Mouse (Mus musculus): ENCODE results near the gene Gm572. TPM values are rescaled to one million over a fixed set of nuclear protein-coding genes. Genes with fewer than 3 reads are reported as not detected.
A peak's percentile ranks its signal among the peaks of the same experiment; 100 is the strongest.

Gm572 gene
- polyA plus RNA-seq, 1 experiment from 2014 or later, result not detected

DNA sequence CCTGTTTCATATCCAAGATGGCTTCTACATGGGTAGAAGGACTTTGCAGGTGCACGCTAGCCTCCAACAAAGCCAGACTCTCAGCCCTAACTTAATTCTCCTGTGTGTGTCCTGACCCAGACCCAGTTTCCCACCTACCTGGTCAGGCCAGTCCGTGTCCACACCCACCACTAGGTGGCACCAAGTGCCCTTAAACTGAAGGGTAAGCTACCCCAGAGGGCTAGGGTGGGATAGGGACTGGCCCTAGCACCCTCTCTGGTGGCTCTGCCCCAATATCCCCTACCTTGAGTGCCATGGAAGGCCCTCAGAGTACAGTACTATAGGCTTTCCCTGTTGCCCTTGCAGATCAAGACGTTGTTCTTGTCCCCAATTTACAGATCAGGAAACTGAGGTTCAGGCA is 61.6 kb downstream of the Gm572 start:
- Histone ChIP-seq H3K4me1 (replicated peaks; ENCODE audit: control insufficient read depth, insufficient read depth, low read length) (peaks cover 9% of the 10 kb centered on the region), H3K27ac (ENCODE audit: low read depth) (no peak overlapping the region), H3K9me3 (ENCODE audit: control insufficient read depth, low read length) (no peaks in the 10 kb centered on the region), H3K4me3 (ENCODE audit: low read depth, low read length) (no peak overlapping the region), H3K27me3 (replicated peaks; ENCODE audit: control insufficient read depth, insufficient read depth, low read length) (0 out of 2 replicates have a peak, but pooled peaks cover 17% of the 10 kb centered on the region), H3K9ac (ENCODE audit: low read length) (no peak overlapping the region), H3K4me2 (ENCODE audit: low read length) (no peak overlapping the region), H3K36me3 (ENCODE audit: control insufficient read depth, insufficient read depth, low read length) (no peaks in the 10 kb centered on the region)
- no peak for DNase-seq (ENCODE audit: low spot score)
- ATAC-seq (replicated peaks; ENCODE audit: low FRiP score, low TSS enrichment, low read depth), result peak; percentile 50; the same call in 1 of the 2 replicates
- WGBS, result 36% methylated on average over 3 of the region's 3 CpGs

DNA sequence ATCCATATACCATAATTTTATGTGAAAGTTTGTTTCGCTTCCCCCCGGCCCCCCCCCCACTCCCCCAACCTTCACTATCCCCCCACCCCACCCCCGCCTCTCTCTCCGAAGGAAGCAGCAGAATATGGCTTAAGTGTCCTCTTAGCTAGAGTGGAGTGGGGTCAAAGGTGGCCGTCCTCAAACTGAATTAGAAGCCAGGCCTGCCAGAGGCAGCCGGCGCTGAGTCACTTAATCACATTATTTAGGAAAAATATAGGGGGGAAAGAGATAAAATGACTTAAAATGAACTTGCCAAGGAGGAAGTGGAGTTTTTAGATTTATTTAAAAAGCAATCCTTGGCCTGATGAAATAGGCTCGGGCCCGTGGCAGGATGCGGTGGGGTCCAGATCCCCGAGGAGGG is 65.7 kb downstream of the Gm572 start:
- peaks cover 16% of the 10 kb centered on the region for H3K4me1 ChIP-seq (replicated peaks; ENCODE audit: control insufficient read depth, insufficient read depth, low read length)
- no peaks in the 10 kb centered on the region for H3K9me3 ChIP-seq (ENCODE audit: control insufficient read depth, low read length)
- no peak for ATAC-seq (replicated peaks; ENCODE audit: low FRiP score, low TSS enrichment, low read depth)
- 34% methylated on average over 11 of the region's 11 CpGs for WGBS
- H3K4me3 ChIP-seq (ENCODE audit: low read depth, low read length), result no peak overlapping the region
- DNase-seq (ENCODE audit: low spot score), result no peak
- H3K36me3 ChIP-seq (ENCODE audit: control insufficient read depth, insufficient read depth, low read length), result no peaks in the 10 kb centered on the region
- 0 out of 2 replicates have a peak, but pooled peaks cover 13% of the 10 kb centered on the region for H3K27me3 ChIP-seq (replicated peaks; ENCODE audit: control insufficient read depth, insufficient read depth, low read length)
- H3K4me2 ChIP-seq (ENCODE audit: low read length), result no peak overlapping the region
- no peak overlapping the region for H3K9ac ChIP-seq (ENCODE audit: low read length)
- no peak overlapping the region for H3K27ac ChIP-seq (ENCODE audit: low read depth)

DNA sequence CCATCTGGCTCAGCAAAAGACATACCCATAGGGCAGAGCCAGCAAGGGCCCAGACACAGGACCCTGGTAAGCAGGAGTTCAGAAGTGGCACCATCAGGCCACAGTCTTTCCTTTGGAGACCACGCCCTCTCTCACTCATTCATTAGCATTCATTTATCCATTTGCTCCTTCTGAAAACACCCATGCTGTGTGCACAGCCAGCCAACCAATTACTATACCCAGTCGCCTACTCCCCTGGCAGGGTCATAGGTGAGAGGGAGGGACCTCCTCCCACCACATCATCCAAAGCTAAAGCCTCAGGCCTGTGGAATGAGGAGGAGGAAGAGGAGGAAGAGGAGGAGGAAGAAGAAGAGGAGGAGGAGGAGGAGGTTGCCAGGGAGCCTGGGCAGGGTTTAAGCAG is 67.3 kb downstream of the Gm572 start:
- ATAC-seq (replicated peaks; ENCODE audit: low FRiP score, low TSS enrichment, low read depth) (no peak), DNase-seq (ENCODE audit: low spot score) (no peak)
- Histone ChIP-seq H3K4me2 (ENCODE audit: low read length) (no peak overlapping the region), H3K4me3 (ENCODE audit: low read depth, low read length) (no peak overlapping the region), H3K4me1 (replicated peaks; ENCODE audit: control insufficient read depth, insufficient read depth, low read length) (peaks cover 16% of the 10 kb centered on the region), H3K9ac (ENCODE audit: low read length) (no peak overlapping the region), H3K27me3 (replicated peaks; ENCODE audit: control insufficient read depth, insufficient read depth, low read length) (0 out of 2 replicates have a peak, but pooled peaks cover 13% of the 10 kb centered on the region), H3K27ac (ENCODE audit: low read depth) (no peak overlapping the region), H3K9me3 (ENCODE audit: control insufficient read depth, low read length) (no peaks in the 10 kb centered on the region), H3K36me3 (ENCODE audit: control insufficient read depth, insufficient read depth, low read length) (no peaks in the 10 kb centered on the region)
- 60% methylated on average over 2 of the region's 2 CpGs for WGBS

DNA sequence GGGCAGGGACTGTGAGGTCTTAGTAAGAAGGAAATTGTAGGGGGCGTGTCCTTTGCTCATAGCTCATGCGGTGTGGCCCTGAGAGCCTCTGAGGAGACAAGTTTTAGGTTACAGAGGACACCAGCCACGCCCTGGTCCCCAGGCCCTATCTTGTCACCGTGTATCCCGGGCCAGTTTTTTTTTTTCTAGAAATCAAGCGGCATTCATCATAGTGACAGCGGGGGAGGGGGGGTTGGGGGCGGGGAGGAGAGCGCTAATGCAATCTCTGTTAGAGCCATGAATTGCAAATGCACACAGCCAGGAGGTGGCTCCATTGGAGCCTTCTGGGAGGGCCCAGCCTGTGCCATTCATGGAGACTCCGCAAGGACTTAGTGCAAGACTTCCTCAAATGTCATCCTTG is 68.2 kb downstream of the Gm572 start:
- no peak overlapping the region for H3K9ac ChIP-seq (ENCODE audit: low read length)
- WGBS, result 9% methylated on average over 10 of the region's 10 CpGs

DNA sequence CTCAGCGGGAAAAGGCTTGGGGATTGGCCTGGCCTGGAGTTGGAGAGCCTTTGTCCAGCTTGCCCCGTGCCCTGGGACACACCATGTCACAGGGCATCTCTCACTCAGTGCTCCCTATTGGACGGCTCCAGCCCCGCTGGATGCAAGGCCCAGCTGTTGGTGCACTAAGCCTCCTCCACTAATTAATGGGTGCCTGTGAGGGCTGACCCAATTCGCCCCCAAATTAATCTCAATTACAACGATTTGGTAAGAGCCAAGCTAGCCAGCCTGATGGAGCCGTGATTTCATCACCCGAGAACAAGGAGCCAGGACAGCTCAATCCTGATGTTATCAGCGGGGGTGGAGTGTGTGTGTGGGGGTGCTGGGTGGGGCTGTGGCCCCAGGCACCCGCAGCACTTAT is 69.5 kb downstream of the Gm572 start:
- Histone ChIP-seq H3K4me1 (replicated peaks; ENCODE audit: control insufficient read depth, insufficient read depth, low read length) (peaks cover 16% of the 10 kb centered on the region), H3K4me3 (ENCODE audit: low read depth, low read length) (no peak overlapping the region), H3K27me3 (replicated peaks; ENCODE audit: control insufficient read depth, insufficient read depth, low read length) (0 out of 2 replicates have a peak, but pooled peaks cover 3% of the 10 kb centered on the region), H3K4me2 (ENCODE audit: low read length) (no peak overlapping the region), H3K9me3 (ENCODE audit: control insufficient read depth, low read length) (no peaks in the 10 kb centered on the region), H3K27ac (ENCODE audit: low read depth) (no peak overlapping the region), H3K36me3 (ENCODE audit: control insufficient read depth, insufficient read depth, low read length) (no peaks in the 10 kb centered on the region), H3K9ac (ENCODE audit: low read length) (no peak overlapping the region)
- DNase-seq (ENCODE audit: low spot score) (no peak), ATAC-seq (replicated peaks; ENCODE audit: low FRiP score, low TSS enrichment, low read depth) (no peak)
- 51% methylated on average over 10 of the region's 10 CpGs for WGBS

More for the DNA sequence above, 68.2 kb downstream of the Gm572 start:
- H3K4me3 ChIP-seq (ENCODE audit: low read depth, low read length), result no peak overlapping the region
- H3K27me3 ChIP-seq (replicated peaks; ENCODE audit: control insufficient read depth, insufficient read depth, low read length), result 0 out of 2 replicates have a peak, but pooled peaks cover 9% of the 10 kb centered on the region
- DNase-seq (ENCODE audit: low spot score), result no peak
- H3K4me1 ChIP-seq (replicated peaks; ENCODE audit: control insufficient read depth, insufficient read depth, low read length), result peaks cover 16% of the 10 kb centered on the region
- ATAC-seq (replicated peaks; ENCODE audit: low FRiP score, low TSS enrichment, low read depth), result no peak
- no peaks in the 10 kb centered on the region for H3K9me3 ChIP-seq (ENCODE audit: control insufficient read depth, low read length)
- no peaks in the 10 kb centered on the region for H3K36me3 ChIP-seq (ENCODE audit: control insufficient read depth, insufficient read depth, low read length)
- no peak overlapping the region for H3K4me2 ChIP-seq (ENCODE audit: low read length)
- H3K27ac ChIP-seq (ENCODE audit: low read depth), result no peak overlapping the region

DNA sequence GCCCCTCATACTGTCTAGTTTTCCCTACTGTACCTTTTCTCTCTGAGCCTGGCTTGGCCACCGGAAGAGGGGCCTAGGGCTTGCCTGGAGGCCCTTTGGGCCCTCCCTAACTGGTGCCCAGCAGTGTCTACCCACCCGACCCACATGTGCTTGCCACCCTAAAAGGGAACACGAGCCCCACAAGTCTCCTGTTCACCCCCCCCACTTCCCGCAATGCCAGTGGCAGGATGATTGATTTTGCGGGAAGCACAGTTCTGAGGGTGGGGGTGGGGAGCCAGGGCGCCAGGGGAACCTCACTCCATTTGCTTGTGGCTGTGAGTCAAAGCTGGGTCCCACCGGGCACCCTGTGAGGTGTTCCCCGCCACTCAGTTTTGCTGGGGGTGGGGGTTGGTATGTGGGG is 70.9 kb downstream of the Gm572 start:
- Histone ChIP-seq H3K27me3 (replicated peaks; ENCODE audit: control insufficient read depth, insufficient read depth, low read length) (0 out of 2 replicates have a peak, but pooled peaks cover 3% of the 10 kb centered on the region), H3K4me1 (replicated peaks; ENCODE audit: control insufficient read depth, insufficient read depth, low read length) (peaks cover 11% of the 10 kb centered on the region), H3K4me3 (ENCODE audit: low read depth, low read length) (no peak overlapping the region), H3K36me3 (ENCODE audit: control insufficient read depth, insufficient read depth, low read length) (no peaks in the 10 kb centered on the region), H3K27ac (ENCODE audit: low read depth) (no peak overlapping the region), H3K4me2 (ENCODE audit: low read length) (no peak overlapping the region), H3K9ac (ENCODE audit: low read length) (no peak overlapping the region), H3K9me3 (ENCODE audit: control insufficient read depth, low read length) (no peaks in the 10 kb centered on the region)
- DNase-seq (ENCODE audit: low spot score), result no peak
- ATAC-seq (replicated peaks; ENCODE audit: low FRiP score, low TSS enrichment, low read depth), result no peak
- 56% methylated on average over 8 of the region's 8 CpGs for WGBS

DNA sequence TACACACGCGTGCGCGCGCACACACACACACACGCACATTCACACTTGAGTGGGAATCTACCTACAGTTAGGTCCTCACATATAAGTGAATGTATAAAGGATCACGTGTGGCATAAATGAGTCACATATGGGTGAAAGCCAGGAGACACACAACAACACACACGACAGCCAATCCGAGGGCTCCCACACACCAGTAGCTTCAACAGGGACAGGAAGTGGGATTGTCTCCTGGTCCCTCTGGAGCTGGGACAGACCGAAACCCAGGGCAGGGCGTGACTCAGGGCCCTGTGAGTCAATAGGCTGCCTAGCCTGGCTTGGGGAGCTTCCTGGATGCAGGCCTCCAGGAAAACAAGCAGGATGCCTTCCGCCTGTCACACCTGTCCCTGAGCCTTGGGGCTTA is 71.6 kb downstream of the Gm572 start:
- Histone ChIP-seq H3K27me3 (replicated peaks; ENCODE audit: control insufficient read depth, insufficient read depth, low read length) (0 out of 2 replicates have a peak, but pooled peaks cover 3% of the 10 kb centered on the region), H3K27ac (ENCODE audit: low read depth) (no peak overlapping the region), H3K9ac (ENCODE audit: low read length) (no peak overlapping the region), H3K36me3 (ENCODE audit: control insufficient read depth, insufficient read depth, low read length) (no peaks in the 10 kb centered on the region), H3K4me1 (replicated peaks; ENCODE audit: control insufficient read depth, insufficient read depth, low read length) (0 out of 2 replicates have a peak, but pooled peaks cover 6% of the 10 kb centered on the region), H3K9me3 (ENCODE audit: control insufficient read depth, low read length) (no peaks in the 10 kb centered on the region), H3K4me3 (ENCODE audit: low read depth, low read length) (no peak overlapping the region), H3K4me2 (ENCODE audit: low read length) (no peak overlapping the region)
- 81% methylated on average over 12 of the region's 12 CpGs for WGBS
- ATAC-seq (replicated peaks; ENCODE audit: low FRiP score, low TSS enrichment, low read depth) (no peak), DNase-seq (ENCODE audit: low spot score) (no peak)

DNA sequence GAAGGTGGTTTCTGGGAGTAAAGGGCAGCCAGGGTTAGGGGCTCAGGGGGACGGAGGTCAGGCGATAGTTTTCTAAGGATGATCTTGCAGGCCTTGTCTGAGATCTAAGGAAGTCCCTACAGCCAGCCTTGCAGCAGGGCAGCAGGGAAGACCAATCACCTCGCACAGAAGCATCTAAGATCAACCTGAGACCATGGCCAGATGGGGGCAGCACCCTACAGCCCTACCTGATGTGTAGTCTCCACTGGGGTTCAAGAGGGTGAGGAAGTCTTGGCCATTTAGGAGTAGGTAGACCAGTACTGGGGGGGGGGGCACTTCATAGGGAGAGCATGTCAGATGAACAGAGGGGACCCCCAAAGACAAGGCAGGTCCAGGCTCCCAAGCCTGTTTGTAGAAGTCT is 72.3 kb downstream of the Gm572 start:
- Histone ChIP-seq H3K4me1 (replicated peaks; ENCODE audit: control insufficient read depth, insufficient read depth, low read length) (0 out of 2 replicates have a peak, but pooled peaks cover 6% of the 10 kb centered on the region), H3K36me3 (ENCODE audit: control insufficient read depth, insufficient read depth, low read length) (no peaks in the 10 kb centered on the region), H3K27me3 (replicated peaks; ENCODE audit: control insufficient read depth, insufficient read depth, low read length) (0 out of 2 replicates have a peak, but pooled peaks cover 3% of the 10 kb centered on the region), H3K4me2 (ENCODE audit: low read length) (no peak overlapping the region), H3K9me3 (ENCODE audit: control insufficient read depth, low read length) (no peaks in the 10 kb centered on the region), H3K27ac (ENCODE audit: low read depth) (no peak overlapping the region), H3K9ac (ENCODE audit: low read length) (no peak overlapping the region), H3K4me3 (ENCODE audit: low read depth, low read length) (no peak overlapping the region)
- DNase-seq (ENCODE audit: low spot score) (no peak), ATAC-seq (replicated peaks; ENCODE audit: low FRiP score, low TSS enrichment, low read depth) (no peak)
- WGBS, result 54% methylated on average over 3 of the region's 3 CpGs

Data from intestine, embryonic 14.5 days (tissue).